Mouse (Mus musculus) embryonic fibroblast, embryonic 13.5 days (primary cell): ENCODE measurements at regions not wholly inside any gene's neighbourhood (a gene's known extent, or its start where the extent isn't known, plus 50 kb on each side); places are given as distances from the start of the nearest gene placed in this dataset.
"Not testable (repeated sequence)": the region's sequence is repeated elsewhere in the genome, so short reads cannot be mapped to it uniquely, and the experiment has no call there.

Source experiments
- CTCF ChIP-seq: IDR thresholded peaks from 2 replicates; pipeline ENCODE4 v1.5.1; 2011; ENCODE audit warnings: mild to moderate bottlenecking, control low read depth, low read length, moderate library complexity, borderline replicate concordance; ENCODE audit not compliant: insufficient read depth
- POLR2A ChIP-seq: IDR thresholded peaks from 2 replicates; pipeline ENCODE4 v1.6.1; 2011; ENCODE audit warnings: low read depth, mild to moderate bottlenecking, control low read depth, low read length, moderate library complexity

DNA sequence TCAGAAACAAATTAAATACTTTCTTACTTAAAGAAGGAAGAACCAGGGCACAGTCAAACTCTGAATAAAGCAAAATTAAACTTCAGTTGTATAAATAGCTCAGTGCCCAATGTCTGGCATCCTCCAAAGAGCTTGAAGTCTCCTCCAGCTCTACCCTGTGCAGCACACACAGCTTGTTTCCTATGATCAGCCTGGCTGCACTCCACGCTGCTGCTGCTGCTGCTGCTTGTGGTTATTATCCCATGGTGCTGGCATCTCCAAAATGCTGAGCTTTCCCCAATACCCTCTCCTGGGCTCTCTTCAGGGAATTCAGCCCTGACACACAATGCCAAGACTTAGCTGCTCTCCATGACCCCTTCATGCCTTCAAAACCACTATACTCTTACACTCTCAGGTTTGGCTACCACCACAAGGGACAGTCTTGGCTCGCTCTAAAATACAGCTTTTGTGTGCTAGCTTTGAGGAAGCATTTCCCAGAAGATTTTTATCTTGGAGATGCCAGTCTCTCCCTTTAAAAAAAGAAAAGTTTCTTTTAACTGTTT, 121.0 kb downstream of the Rab10 start:
- not testable (repeated sequence) for TF ChIP-seq POLR2A, CTCF
